Mouse (Mus musculus): ENCODE data around the gene Cln3.

GRCm38 (mm10) chr7:126623381-126623780 lies 37.8 kb upstream of the Cln3 start:
- no peak for TF ChIP-seq CTCF (IDR thresholded peaks at IDR 0.05; ENCODE audit: extremely low read depth, insufficient read depth, insufficient read length, insufficient replicate concordance)
- TF ChIP-seq POLR2A (IDR thresholded peaks at IDR 0.05; ENCODE audit: low read depth, low read length) = no peak
